Mouse (Mus musculus) stomach, embryonic 14.5 days (tissue): ENCODE data around the gene Gm20431. TPM values are rescaled to one million over a fixed set of nuclear protein-coding genes. Genes with fewer than 3 reads are reported as not detected.
A peak's percentile ranks its signal among the peaks of the same experiment; 100 is the strongest.

ENCODE experiments used
- ATAC-seq: fragments of 200-750 bp; cut with Nextera tagmentation; 2 replicates; pipeline ENCODE4 v1.8.0; 2017; ENCODE audit warnings: low read depth, moderate TSS enrichment; ENCODE audit not compliant: insufficient number of reproducible peaks, insufficient read depth, low FRiP score
- H3K27ac ChIP-seq: fragments of 300-500 bp; sonication (generic); 2 replicates; pipeline ENCODE4 v1.5.1; 2014; ENCODE audit warnings: mild to moderate bottlenecking, low read length, moderate library complexity, mixed read lengths
- H3K27me3 ChIP-seq: fragments of 300-500 bp; sonication (generic); 2 replicates; pipeline ENCODE4 v1.6.1; 2014; ENCODE audit warnings: low read length, control low read depth, mixed read lengths; ENCODE audit not compliant: control insufficient read depth, insufficient read depth
- H3K36me3 ChIP-seq: fragments of 300-500 bp; sonication (generic); 2 replicates; pipeline ENCODE4 v1.6.1; 2014; ENCODE audit warnings: mild to moderate bottlenecking, control low read depth, low read length, moderate library complexity, mixed read lengths; ENCODE audit not compliant: control insufficient read depth, insufficient read depth
- H3K4me1 ChIP-seq: fragments of 300-500 bp; sonication (generic); 2 replicates; pipeline ENCODE4 v1.6.1; 2014; ENCODE audit warnings: low read length, control low read depth, mixed read lengths; ENCODE audit not compliant: control insufficient read depth, insufficient read depth
- H3K4me2 ChIP-seq: fragments of 300-500 bp; sonication (generic); replicated peaks from 2 replicates; pipeline ENCODE4 v1.6.1; 2014; ENCODE audit warnings: low read depth, low read length, control low read depth
- H3K4me3 ChIP-seq: fragments of 300-500 bp; sonication (generic); 2 replicates; pipeline ENCODE4 v1.5.1; 2014; ENCODE audit warnings: low read depth, low read length, control low read depth
- H3K9ac ChIP-seq: fragments of 300-500 bp; sonication (generic); replicated peaks from 2 replicates; pipeline ENCODE4 v1.6.1; 2014; ENCODE audit warnings: low read depth, mild to moderate bottlenecking, control low read depth, low read length, moderate library complexity, mixed read lengths
- H3K9me3 ChIP-seq: fragments of 300-500 bp; sonication (generic); 2 replicates; pipeline ENCODE4 v1.6.1; 2016; ENCODE audit warnings: low read depth, low read length, control low read depth; ENCODE audit not compliant: control insufficient read depth
- WGBS: fragments of 180-500 bp; shearing (Covaris S2); extraction: QIAGEN DNeasy Blood & Tissue Kit; methylation state at CpG from one replicate; pipeline ENCODE4 v1.1.7; 2014; 5-methylcytosine and 5-hydroxymethylcytosine counted together
- polyA plus RNA-seq: library from polyadenylated mRNA; unstranded; fragments of >200 nt; fragmentation: Nextera tagmentation; extraction: Ambion mirVana; gene quantifications from 2 replicates; pipeline ENCODE4 v1.2.1, GENCODE M21; 2014

The Gm20431 gene
- polyA plus RNA-seq, 1 experiment from 2014 or later, result 8.1 TPM

GRCm38 (mm10) chr2:167595761-167596171, 65.5 kb downstream of the Gm20431 start:
- Histone ChIP-seq H3K27me3 (no peaks in the 10 kb centered on the region), H3K27ac (peak overlapping the region; percentile 86), H3K4me1 (peaks cover 64% of the 10 kb centered on the region), H3K9ac (no peak overlapping the region; the same call in 1 of the 2 replicates), H3K36me3 (no peaks in the 10 kb centered on the region), H3K9me3 (no peaks in the 10 kb centered on the region), H3K4me2 (no peak overlapping the region), H3K4me3 (no peak overlapping the region)
- WGBS, result 29% methylated on average over 14 of the region's 14 CpGs
- ATAC-seq, result no peak

DNA sequence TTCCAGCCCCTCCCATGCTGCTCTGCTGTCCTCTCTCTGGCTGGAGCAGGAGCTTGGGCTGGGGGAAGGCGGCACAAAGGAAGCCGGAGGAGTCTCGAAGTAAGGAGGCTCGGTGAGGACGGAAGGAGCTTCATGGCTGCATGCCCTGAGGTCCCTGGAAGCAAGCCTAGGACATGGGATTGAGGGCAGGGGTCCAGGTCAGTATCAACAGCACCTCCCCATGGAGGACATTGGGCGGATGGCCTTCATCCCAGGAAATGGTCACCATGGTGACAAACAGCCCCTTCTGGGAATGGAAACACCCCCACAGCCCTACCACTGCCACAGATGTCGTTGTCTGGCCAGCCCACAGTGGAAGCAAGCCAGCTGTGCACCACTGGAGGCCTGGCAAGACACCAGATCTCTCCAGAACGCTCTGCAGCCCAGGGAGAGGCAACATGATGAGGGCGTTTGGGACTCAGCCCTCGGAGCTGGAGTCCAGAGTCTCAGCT, 66.8 kb downstream of the Gm20431 start:
- no peak overlapping the region; the same call in 1 of the 2 replicates for H3K4me2 ChIP-seq
- H3K27me3 ChIP-seq, result no peaks in the 10 kb centered on the region
- 22% methylated on average over 10 of the region's 10 CpGs for WGBS
- ATAC-seq, result peak; percentile 46; the same call in 1 of the 2 replicates
- no peak overlapping the region for H3K4me3 ChIP-seq
- H3K27ac ChIP-seq, result peak overlapping the region; percentile 86
- H3K36me3 ChIP-seq, result no peaks in the 10 kb centered on the region
- peaks cover 53% of the 10 kb centered on the region for H3K4me1 ChIP-seq
- no peak overlapping the region for H3K9ac ChIP-seq
- no peaks in the 10 kb centered on the region for H3K9me3 ChIP-seq

GRCm38 (mm10) chr2:167593551-167594250, 67.6 kb downstream of the Gm20431 start:
- 67% methylated on average over 4 of the region's 4 CpGs for WGBS
- no peak overlapping the region for H3K4me3 ChIP-seq

DNA sequence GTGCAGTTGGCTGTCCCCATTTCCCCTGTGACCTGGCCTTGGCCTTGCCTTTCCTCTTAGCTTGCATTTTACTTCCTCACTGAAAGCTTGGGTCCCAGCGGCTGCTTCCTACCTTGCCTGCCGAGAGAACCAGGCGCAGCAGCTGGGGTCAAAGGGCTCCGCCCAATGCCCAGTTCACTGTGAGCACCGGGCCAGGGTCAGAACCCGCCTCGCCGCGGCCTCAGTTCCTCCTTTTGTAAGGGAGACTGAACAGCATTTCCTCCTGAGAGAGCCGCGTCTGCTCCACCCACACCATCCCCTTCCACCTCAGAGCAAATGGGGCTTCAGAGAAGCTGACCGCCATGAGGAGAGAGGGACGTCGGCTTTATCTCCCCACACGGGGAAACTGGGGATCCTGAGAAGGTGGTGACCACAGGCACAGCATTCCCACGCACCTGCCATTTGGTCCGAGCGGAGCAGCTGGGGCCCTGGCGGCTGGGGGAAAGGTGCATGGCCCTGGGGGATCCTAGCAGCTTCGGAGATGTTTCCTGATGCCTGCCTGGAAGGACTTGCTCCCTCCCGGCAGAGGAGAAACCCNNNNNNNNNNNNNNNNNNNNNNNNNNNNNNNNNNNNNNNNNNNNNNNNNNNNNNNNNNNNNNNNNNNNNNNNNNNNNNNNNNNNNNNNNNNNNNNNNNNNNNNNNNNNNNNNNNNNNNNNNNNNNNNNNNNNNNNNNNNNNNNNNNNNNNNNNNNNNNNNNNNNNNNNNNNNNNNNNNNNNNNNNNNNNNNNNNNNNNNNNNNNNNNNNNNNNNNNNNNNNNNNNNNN, 72.3 kb downstream of the Gm20431 start:
- 20% methylated on average over 21 of the region's 21 CpGs for WGBS
- 0 out of 2 replicates have a peak, but pooled peaks have one; percentile 35 for ATAC-seq
- H3K27ac ChIP-seq, result peak overlapping the region; percentile 52; the same call in 1 of the 2 replicates
- H3K9me3 ChIP-seq, result no peaks in the 10 kb centered on the region
- peaks cover 35% of the 10 kb centered on the region for H3K4me1 ChIP-seq
- H3K27me3 ChIP-seq, result no peaks in the 10 kb centered on the region
- peak overlapping the region; percentile 25; the same call in 1 of the 2 replicates for H3K4me2 ChIP-seq
- peak overlapping the region; percentile 11; the same call in 1 of the 2 replicates for H3K4me3 ChIP-seq
- no peak overlapping the region for H3K9ac ChIP-seq
- H3K36me3 ChIP-seq, result no peaks in the 10 kb centered on the region

More at GRCm38 (mm10) chr2:167593551-167594250, 67.6 kb downstream of the Gm20431 start:
- H3K4me1 ChIP-seq, result peaks cover 54% of the 10 kb centered on the region
- H3K9ac ChIP-seq, result no peak overlapping the region
- H3K27me3 ChIP-seq, result no peaks in the 10 kb centered on the region
- H3K27ac ChIP-seq, result peak overlapping the region; percentile 86
- no peaks in the 10 kb centered on the region for H3K36me3 ChIP-seq
- ATAC-seq, result no peak
- H3K4me2 ChIP-seq, result no peak overlapping the region; the same call in 1 of the 2 replicates
- no peaks in the 10 kb centered on the region for H3K9me3 ChIP-seq

DNA sequence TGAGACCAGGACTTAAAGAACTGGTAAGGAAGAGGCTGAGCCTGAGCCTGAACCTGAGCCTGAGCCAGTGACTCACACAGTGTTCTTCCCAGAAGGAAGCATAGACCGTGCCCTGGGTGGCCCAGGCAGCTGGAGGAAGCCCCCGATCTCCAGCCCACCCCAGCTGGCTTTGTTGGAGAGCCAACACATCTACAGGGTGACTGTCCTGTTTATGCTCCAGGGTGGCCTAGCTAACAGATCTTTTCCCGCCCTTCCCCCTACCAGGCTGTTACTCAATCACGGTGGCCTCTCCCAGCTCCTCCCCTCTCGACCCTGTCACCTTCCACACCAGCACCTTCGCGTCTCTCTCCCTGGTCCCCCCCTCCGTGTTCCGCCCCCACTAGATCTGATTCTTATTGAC, 74.3 kb downstream of the Gm20431 start:
- WGBS, result 19% methylated on average over 9 of the region's 9 CpGs
- Histone ChIP-seq H3K4me1 (peaks cover 45% of the 10 kb centered on the region), H3K9ac (no peak overlapping the region), H3K27me3 (no peaks in the 10 kb centered on the region), H3K9me3 (no peaks in the 10 kb centered on the region), H3K4me2 (no peak overlapping the region), H3K4me3 (no peak overlapping the region), H3K36me3 (no peaks in the 10 kb centered on the region), H3K27ac (peak overlapping the region; percentile 52; the same call in 1 of the 2 replicates)
- ATAC-seq, result peak; percentile 14; the same call in 1 of the 2 replicates

DNA sequence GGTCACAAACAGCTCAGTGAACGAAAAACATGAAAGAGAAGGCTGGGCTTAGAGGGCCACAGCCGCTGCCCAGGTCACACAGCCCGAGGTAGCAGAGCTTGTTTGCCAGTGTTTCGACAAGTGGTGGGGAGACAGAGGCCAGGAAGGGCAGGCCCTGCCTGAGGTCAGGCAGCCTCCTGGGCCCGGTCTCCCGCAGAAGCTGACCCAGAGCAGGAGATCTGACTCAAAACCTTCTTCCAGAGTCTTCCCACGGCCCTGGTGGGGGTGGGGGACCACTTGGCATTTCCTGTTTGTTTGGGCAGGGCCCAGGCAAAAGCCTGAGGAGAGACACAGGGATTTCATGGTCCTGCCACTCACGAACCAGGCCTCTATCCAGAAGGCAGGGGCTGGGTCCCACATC, 75.3 kb downstream of the Gm20431 start:
- no peaks in the 10 kb centered on the region for H3K27me3 ChIP-seq
- 24% methylated on average over 8 of the region's 8 CpGs for WGBS
- H3K4me2 ChIP-seq, result no peak overlapping the region
- no peak for ATAC-seq
- peak overlapping the region; percentile 52; the same call in 1 of the 2 replicates for H3K27ac ChIP-seq
- no peaks in the 10 kb centered on the region for H3K9me3 ChIP-seq
- no peaks in the 10 kb centered on the region for H3K36me3 ChIP-seq
- peaks cover 45% of the 10 kb centered on the region for H3K4me1 ChIP-seq
- no peak overlapping the region for H3K4me3 ChIP-seq
- no peak overlapping the region for H3K9ac ChIP-seq

GRCm38 (mm10) chr2:167585273-167585672, 76.0 kb downstream of the Gm20431 start:
- Histone ChIP-seq H3K4me3 (no peak overlapping the region), H3K36me3 (no peaks in the 10 kb centered on the region), H3K9ac (no peak overlapping the region), H3K4me2 (no peak overlapping the region), H3K9me3 (no peaks in the 10 kb centered on the region), H3K27ac (no peak overlapping the region), H3K27me3 (no peaks in the 10 kb centered on the region), H3K4me1 (peaks cover 45% of the 10 kb centered on the region)
- WGBS, result 69% methylated on average over 2 of the region's 2 CpGs
- no peak for ATAC-seq
